Mouse (Mus musculus) stomach, postnatal 0 days (tissue): Measurements from ENCODE around the gene Klhl40.

ENCODE experiments used
- CTCF ChIP-seq: IDR thresholded peaks from 2 replicates; pipeline ENCODE4 v1.5.1; 2016; ENCODE audit warnings: antibody characterized with exemption, low read depth, mild to moderate bottlenecking, moderate library complexity
- EP300 ChIP-seq: optimal IDR thresholded peaks from 2 replicates; pipeline ENCODE3; 2016; ENCODE audit warnings: antibody characterized with exemption

- no peak for TF ChIP-seq CTCF
- no peak for TF ChIP-seq EP300
These were observed 16.2 kb upstream of the Klhl40 start for GRCm38 (mm10) chr9:121761091-121761665.
